Mouse (Mus musculus): ENCODE data around the gene Nyap1. TPM values are rescaled to one million over a fixed set of nuclear protein-coding genes. Genes with fewer than 3 reads are reported as not detected.

The Nyap1 gene
- polyA plus RNA-seq (2014; fragmentation: Illumina TruSeq; extraction: RNeasy Lipid Tissue Mini Kit (QIAGEN cat#74804); ENCODE audit: low read depth, low replicate concordance), result 1.2 TPM

GRCm38 (mm10) chr5:137741023-137741931, at the start of gene Nyap1:
Gene Nyap1, minus strand, starts transcription at chr5:137741607.

GRCm38 (mm10) chr5:137787151-137787928, 45.9 kb upstream of the Nyap1 start, which contains the start of the genes Mepce and Zcwpw1:
Gene Mepce, minus strand, starts transcription at chr5:137787655.
Gene Zcwpw1, plus strand, starts transcription at chr5:137787798.

GRCm38 (mm10) chr5:137778635-137779034, 37.2 kb upstream of the Nyap1 start, which contains the start of gene Ppp1r35:
Gene Ppp1r35, plus strand, starts transcription at chr5:137778849.

GRCm38 (mm10) chr5:137745214-137746171, 4.1 kb upstream of the Nyap1 start, which contains the start of gene Tsc22d4:
Gene Tsc22d4, plus strand, starts transcription at chr5:137745730.

GRCm38 (mm10) chr5:137684294-137685123, 56.9 kb downstream of the Nyap1 start, which contains the start of gene Agfg2:
Gene Agfg2, minus strand, starts transcription at chr5:137684726.

Other genes with a start within 250 kb of the Nyap1 start
- 15.7 TPM for gene Pop7, start 239.1 kb downstream of the Nyap1 start, polyA plus RNA-seq (2014; fragmentation: Illumina TruSeq; extraction: RNeasy Lipid Tissue Mini Kit (QIAGEN cat#74804); ENCODE audit: low read depth, low replicate concordance)
- 23.9 TPM for gene Gigyf1, start 223.1 kb downstream of the Nyap1 start, polyA plus RNA-seq (2014; fragmentation: Illumina TruSeq; extraction: RNeasy Lipid Tissue Mini Kit (QIAGEN cat#74804); ENCODE audit: low read depth, low replicate concordance)
- not detected for gene Epo, start 208.4 kb downstream of the Nyap1 start, polyA plus RNA-seq (2014; fragmentation: Illumina TruSeq; extraction: RNeasy Lipid Tissue Mini Kit (QIAGEN cat#74804); ENCODE audit: low read depth, low replicate concordance)
- 231 TPM for gene Gnb2, start 208.1 kb downstream of the Nyap1 start, polyA plus RNA-seq (2014; fragmentation: Illumina TruSeq; extraction: RNeasy Lipid Tissue Mini Kit (QIAGEN cat#74804); ENCODE audit: low read depth, low replicate concordance)
- gene Actl6b, start 188.1 kb downstream of the Nyap1 start, polyA plus RNA-seq (2014; fragmentation: Illumina TruSeq; extraction: RNeasy Lipid Tissue Mini Kit (QIAGEN cat#74804); ENCODE audit: low read depth, low replicate concordance), result not detected
- gene Tfr2, start 171.8 kb downstream of the Nyap1 start, polyA plus RNA-seq (2014; fragmentation: Illumina TruSeq; extraction: RNeasy Lipid Tissue Mini Kit (QIAGEN cat#74804); ENCODE audit: low read depth, low replicate concordance), result not detected
- gene Mospd3, start 140.5 kb downstream of the Nyap1 start, polyA plus RNA-seq (2014; fragmentation: Illumina TruSeq; extraction: RNeasy Lipid Tissue Mini Kit (QIAGEN cat#74804); ENCODE audit: low read depth, low replicate concordance), result 11.4 TPM
- gene Pcolce, start 127.8 kb downstream of the Nyap1 start, polyA plus RNA-seq (2014; fragmentation: Illumina TruSeq; extraction: RNeasy Lipid Tissue Mini Kit (QIAGEN cat#74804); ENCODE audit: low read depth, low replicate concordance), result 74.5 TPM
- gene Fbxo24, start 112.6 kb downstream of the Nyap1 start, polyA plus RNA-seq (2014; fragmentation: Illumina TruSeq; extraction: RNeasy Lipid Tissue Mini Kit (QIAGEN cat#74804); ENCODE audit: low read depth, low replicate concordance), result 0.21 TPM
- gene Lrch4, start 112.5 kb downstream of the Nyap1 start, polyA plus RNA-seq (2014; fragmentation: Illumina TruSeq; extraction: RNeasy Lipid Tissue Mini Kit (QIAGEN cat#74804); ENCODE audit: low read depth, low replicate concordance), result 12.7 TPM
- 10.8 TPM for gene Gm20605, start 112.4 kb downstream of the Nyap1 start, polyA plus RNA-seq (2014; fragmentation: Illumina TruSeq; extraction: RNeasy Lipid Tissue Mini Kit (QIAGEN cat#74804); ENCODE audit: low read depth, low replicate concordance)
- gene Sap25, start 100.3 kb downstream of the Nyap1 start, polyA plus RNA-seq (2014; fragmentation: Illumina TruSeq; extraction: RNeasy Lipid Tissue Mini Kit (QIAGEN cat#74804); ENCODE audit: low read depth, low replicate concordance), result 10.5 TPM
- 0.99 TPM for gene Irs3, start 95.9 kb downstream of the Nyap1 start, polyA plus RNA-seq (2014; fragmentation: Illumina TruSeq; extraction: RNeasy Lipid Tissue Mini Kit (QIAGEN cat#74804); ENCODE audit: low read depth, low replicate concordance)
- 10.5 TPM for gene Agfg2, start 56.9 kb downstream of the Nyap1 start, polyA plus RNA-seq (2014; fragmentation: Illumina TruSeq; extraction: RNeasy Lipid Tissue Mini Kit (QIAGEN cat#74804); ENCODE audit: low read depth, low replicate concordance)
- 177 TPM for gene Tsc22d4, start 4.1 kb upstream of the Nyap1 start, polyA plus RNA-seq (2014; fragmentation: Illumina TruSeq; extraction: RNeasy Lipid Tissue Mini Kit (QIAGEN cat#74804); ENCODE audit: low read depth, low replicate concordance)
- gene Ppp1r35, start 37.2 kb upstream of the Nyap1 start, polyA plus RNA-seq (2014; fragmentation: Illumina TruSeq; extraction: RNeasy Lipid Tissue Mini Kit (QIAGEN cat#74804); ENCODE audit: low read depth, low replicate concordance), result 8.7 TPM
- 22.7 TPM for gene Mepce, start 46.0 kb upstream of the Nyap1 start, polyA plus RNA-seq (2014; fragmentation: Illumina TruSeq; extraction: RNeasy Lipid Tissue Mini Kit (QIAGEN cat#74804); ENCODE audit: low read depth, low replicate concordance)
- gene Zcwpw1, start 46.2 kb upstream of the Nyap1 start, polyA plus RNA-seq (2014; fragmentation: Illumina TruSeq; extraction: RNeasy Lipid Tissue Mini Kit (QIAGEN cat#74804); ENCODE audit: low read depth, low replicate concordance), result 0.81 TPM
- 0.97 TPM for gene Pilra, start 94.7 kb upstream of the Nyap1 start, polyA plus RNA-seq (2014; fragmentation: Illumina TruSeq; extraction: RNeasy Lipid Tissue Mini Kit (QIAGEN cat#74804); ENCODE audit: low read depth, low replicate concordance)
- 1.3 TPM for gene Pilrb1, start 116.5 kb upstream of the Nyap1 start, polyA plus RNA-seq (2014; fragmentation: Illumina TruSeq; extraction: RNeasy Lipid Tissue Mini Kit (QIAGEN cat#74804); ENCODE audit: low read depth, low replicate concordance)
- 1.0 TPM for gene Pilrb2, start 130.2 kb upstream of the Nyap1 start, polyA plus RNA-seq (2014; fragmentation: Illumina TruSeq; extraction: RNeasy Lipid Tissue Mini Kit (QIAGEN cat#74804); ENCODE audit: low read depth, low replicate concordance)
- gene Cyp3a13, start 180.0 kb upstream of the Nyap1 start, polyA plus RNA-seq (2014; fragmentation: Illumina TruSeq; extraction: RNeasy Lipid Tissue Mini Kit (QIAGEN cat#74804); ENCODE audit: low read depth, low replicate concordance), result 0.16 TPM
- 0.21 TPM for gene Gjc3, start 221.5 kb upstream of the Nyap1 start, polyA plus RNA-seq (2014; fragmentation: Illumina TruSeq; extraction: RNeasy Lipid Tissue Mini Kit (QIAGEN cat#74804); ENCODE audit: low read depth, low replicate concordance)
- gene Azgp1, start 239.9 kb upstream of the Nyap1 start, polyA plus RNA-seq (2014; fragmentation: Illumina TruSeq; extraction: RNeasy Lipid Tissue Mini Kit (QIAGEN cat#74804); ENCODE audit: low read depth, low replicate concordance), result 1.7 TPM